Mouse (Mus musculus) lung, postnatal 36 days (tissue): Measurements from ENCODE around the gene Olfr509.
"Not testable (repeated sequence)": the region's sequence is repeated elsewhere in the genome, so short reads cannot be mapped to it uniquely, and the experiment has no call there.

Source experiments
- DNase-seq: peaks from one replicate; pipeline ENCODE4 v3.0.0; 2022; ENCODE audit warnings: mixed read lengths

The Olfr509 gene

DNA sequence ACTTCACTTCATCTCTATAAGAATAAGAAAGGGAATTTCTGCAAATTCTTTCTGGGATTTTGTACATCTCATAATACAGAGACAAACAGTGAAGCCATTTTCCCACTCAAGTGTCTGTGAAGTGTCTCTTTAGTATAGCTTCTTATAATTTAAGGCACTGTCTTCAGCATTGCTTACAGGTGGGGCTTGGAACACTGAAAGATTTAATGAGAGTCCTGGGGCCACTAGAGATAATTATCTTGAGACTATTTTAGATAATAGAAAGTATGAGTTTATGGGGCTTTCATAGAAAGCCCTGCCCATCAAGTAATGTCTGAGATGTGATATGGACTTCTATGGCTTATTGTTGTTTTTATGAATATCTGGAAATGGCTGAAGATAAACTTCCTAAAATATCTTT, at the start of gene Olfr509:
Olfr509 (minus strand) TSS at position 101 of the 400 bp plus-strand sequence.
- DNase-seq: no peak

DNA sequence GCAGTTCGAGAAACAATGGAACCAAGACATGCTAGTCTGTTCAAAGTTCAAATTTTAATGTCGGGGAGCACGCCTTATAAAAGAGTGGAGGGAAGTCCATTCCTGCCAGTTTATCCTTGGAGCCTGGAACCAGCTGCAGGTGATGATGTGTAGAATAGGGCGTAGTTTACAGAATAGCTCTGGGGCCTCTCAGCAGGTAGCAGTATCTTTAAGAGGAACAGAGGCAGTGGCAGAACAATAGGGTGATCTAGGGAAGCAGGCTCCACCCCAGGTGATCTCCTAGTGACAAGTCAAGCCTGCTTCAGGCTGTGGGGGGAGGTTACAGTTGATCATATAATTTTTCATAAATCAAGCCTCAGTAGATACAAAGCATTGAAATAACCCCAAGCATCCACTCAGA, 27.2 kb upstream of the Olfr509 start:
- DNase-seq: no peak

DNA sequence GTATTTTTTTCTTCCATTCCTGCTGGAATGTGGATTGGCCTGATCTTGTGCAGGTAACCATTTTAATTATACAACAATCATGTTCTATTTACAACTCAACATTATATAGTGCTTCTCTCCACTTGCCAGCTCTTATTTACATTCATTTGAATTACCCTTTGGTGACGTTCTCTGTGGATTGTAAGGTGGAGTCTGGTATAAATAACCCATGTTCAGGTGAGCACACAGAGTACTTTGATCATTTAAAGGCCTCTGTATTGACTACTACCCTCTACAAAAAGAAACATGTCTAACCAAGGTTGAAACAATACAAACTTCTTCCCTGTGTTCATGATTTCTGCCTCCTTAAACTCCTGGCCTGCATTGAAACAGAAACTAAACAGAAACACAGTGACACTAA, 19.4 kb upstream of the Olfr509 start:
- no peak for DNase-seq

DNA sequence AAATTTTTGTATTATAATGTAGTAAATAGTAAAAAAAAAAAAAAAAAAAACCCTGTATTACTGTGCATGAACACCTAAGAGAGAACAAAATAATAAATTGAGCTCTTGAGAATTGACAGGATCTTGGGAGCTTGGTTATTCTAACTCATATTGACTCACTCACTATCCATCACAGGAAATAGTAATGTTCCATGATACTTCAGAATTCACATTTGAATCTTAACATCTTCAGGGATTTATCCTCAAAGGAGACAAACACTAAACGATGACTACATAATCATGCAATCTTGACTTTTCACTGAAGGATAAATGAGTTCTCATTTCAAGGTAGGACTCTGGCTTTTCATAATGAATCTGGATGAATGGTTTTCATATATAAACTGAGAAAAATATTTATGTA, 14.4 kb upstream of the Olfr509 start, which contains the start of gene Olfr510:
Olfr510 (plus strand) TSS at position 301 of the 400 bp plus-strand sequence.
- no peak for DNase-seq

DNA sequence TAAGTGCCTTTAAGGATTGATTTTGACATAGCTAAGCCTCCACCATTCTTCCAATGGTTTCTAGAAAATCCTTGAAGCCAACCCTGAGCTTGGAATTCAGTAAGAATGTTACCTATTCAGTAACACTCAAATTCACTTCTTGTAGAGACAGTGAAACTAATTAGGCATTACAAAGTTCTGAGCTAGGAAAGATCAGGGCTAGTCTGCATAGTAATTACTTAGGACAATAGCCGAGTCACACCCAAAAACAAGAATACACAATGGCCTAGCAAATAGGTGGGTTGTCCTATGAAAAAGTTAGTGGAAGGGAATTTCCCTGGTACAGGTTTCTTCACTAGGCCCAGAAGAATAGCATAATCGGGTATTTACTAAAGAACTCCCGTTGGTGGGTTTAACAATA, 10.7 kb upstream of the Olfr509 start:
- DNase-seq: no peak

DNA sequence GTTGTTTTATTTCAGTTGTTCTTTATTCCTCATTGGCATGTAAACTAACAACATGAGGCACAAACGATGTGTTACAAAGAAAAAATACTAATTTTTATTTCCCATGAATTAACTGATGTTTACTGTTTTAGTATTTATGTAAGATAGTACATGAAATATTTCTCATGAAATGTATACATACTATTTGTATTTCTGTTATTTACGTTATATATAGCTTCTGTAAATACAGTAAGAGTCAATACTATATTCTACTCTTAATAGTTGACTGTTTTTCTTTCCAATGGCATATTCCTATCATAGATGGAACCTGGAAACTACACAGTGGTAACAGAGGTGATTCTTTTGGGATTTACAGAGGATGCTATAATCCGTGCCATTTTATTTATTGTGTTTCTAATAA, 22.0 kb downstream of the Olfr509 start, which contains the start of gene Olfr508:
Olfr508 (plus strand) TSS at position 301 of the 400 bp plus-strand sequence.
- no peak for DNase-seq

DNA sequence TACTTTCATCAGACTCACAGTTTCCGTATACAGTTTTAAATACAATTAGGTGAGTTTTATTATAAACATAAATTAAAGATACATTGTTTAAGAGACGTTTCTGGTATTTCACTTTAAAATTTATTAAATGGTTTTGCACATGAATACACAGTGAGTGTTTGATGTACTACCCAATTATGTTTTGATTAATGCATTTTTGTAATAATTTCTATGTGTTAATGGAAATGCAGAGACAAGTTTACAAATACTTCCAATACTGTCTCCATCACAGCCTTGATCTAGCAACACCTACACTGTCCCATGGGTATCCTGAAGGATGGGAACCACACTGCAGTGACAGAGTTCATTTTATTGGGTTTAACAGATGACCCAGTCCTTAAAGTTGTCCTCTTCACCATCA, 30.2 kb downstream of the Olfr509 start, which contains the start of gene Olfr507:
Olfr507 (plus strand) TSS at position 301 of the 400 bp plus-strand sequence.
- DNase-seq: no peak

DNA sequence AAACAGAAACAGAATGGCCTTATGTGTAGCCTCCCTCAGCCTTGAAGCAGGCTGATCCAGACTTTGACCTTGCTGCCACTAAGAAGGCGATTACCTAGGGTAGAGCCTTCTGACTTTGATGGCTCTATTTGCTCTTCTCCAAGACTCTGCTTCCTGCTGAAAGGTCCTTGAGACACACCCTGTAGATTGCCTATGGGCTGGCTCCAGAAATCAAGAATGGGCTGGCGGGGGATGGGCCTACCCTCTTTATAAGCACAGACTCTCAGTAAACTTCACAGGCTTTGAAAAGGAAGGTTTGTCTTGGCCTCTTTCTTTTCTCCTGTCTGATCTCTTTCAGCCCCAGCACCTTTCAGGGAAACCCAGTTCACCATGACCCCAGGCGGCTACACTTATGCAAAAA, 34.9 kb downstream of the Olfr509 start:
- DNase-seq: not testable (repeated sequence)

DNA sequence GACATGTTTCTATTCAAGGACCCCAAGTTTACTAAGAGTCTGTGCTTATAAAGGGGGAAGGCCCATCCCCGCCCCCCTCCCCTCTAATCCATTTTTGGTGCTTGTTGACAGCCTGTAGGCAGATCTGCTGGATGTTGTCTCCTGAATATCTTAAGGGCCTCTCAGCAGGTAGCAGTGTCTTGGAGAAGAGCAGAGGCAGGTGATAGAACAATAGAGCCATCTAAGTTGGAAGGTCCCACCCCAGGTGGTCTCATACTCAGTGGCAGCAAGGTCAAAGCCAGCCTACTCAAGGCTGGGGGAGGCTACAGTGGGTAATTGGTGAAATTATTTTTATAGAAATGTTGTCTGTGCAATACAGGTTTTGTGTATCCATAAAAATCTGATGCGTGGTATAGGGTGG, 37.6 kb downstream of the Olfr509 start:
- DNase-seq: no peak

DNA sequence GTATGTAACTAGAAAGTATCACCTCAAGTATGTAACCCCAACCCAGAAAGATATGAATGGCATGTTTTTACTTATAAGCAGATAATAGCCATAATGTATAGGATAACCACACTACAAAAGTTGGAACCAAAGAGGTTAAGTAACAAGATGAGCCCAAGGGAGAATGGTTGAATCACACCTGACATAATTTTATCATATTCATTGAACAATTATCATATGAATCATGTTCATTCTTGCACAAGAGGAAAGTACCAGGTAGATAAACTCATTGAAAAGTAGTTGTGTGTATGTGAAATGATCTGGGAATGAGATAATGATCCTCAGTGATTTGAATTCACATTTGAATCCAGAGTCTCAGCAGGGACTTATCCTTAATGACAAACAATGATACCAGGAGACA, 41.2 kb downstream of the Olfr509 start, which contains the start of gene Olfr506:
Olfr506 (plus strand) TSS at position 301 of the 400 bp plus-strand sequence.
- no peak for DNase-seq

DNA sequence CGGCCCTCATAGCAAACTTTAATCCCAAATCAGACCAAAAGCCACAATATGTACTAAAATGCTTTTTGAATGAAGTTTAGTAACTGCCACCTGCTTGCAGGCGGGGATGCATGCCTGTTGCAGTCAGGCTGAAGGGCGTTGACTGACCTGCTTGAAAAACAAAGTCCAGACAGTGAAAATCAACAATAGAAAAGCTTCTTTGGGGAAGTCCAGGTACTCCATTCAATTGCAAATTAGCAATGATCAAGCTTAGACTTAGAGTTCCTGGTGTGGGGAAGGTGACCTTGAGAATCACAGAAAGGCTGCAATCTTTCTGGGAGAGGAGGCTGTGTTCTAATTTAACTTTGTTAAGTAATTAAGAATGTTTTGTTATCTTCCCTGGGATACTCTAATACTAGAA, 49.8 kb downstream of the Olfr509 start:
- DNase-seq: not testable (repeated sequence)
